Mouse (Mus musculus): ENCODE data around the gene Prm1.

- TF ChIP-seq CTCF (conservative IDR thresholded peaks at IDR 0.05; ENCODE audit: insufficient read depth, insufficient read length, low read depth, low read length) (no peak), POLR2A (IDR thresholded peaks at IDR 0.05; ENCODE audit: low read depth, low read length) (no peak)
Measured at GRCm38 (mm10) chr16:10813726-10814125, 8.1 kb upstream of the Prm1 start.
